Mouse (Mus musculus): ENCODE data around the gene Trpc7.

The Trpc7 gene

GRCm38 (mm10) chr13:56792844-56793243 lies 102.9 kb downstream of the Trpc7 start:
- in situ Hi-C loops (cut with MboI, MseI): loop anchor here in 1 of 2 experiments (10.0 kb wide), 1 partner anchor 132 kb away; no protein-coding TSS in a partner anchor

GRCm38 (mm10) chr13:56790683-56791082 lies 105.1 kb downstream of the Trpc7 start:
- in situ Hi-C loops (cut with MboI, MseI): loop anchor here in 1 of 2 experiments (10.0 kb wide), 1 partner anchor 134 kb away; no protein-coding TSS in a partner anchor

GRCm38 (mm10) chr13:56782621-56783020 lies 113.2 kb downstream of the Trpc7 start:
- in situ Hi-C loops (cut with MboI, MseI): no loop called here

- in situ Hi-C loops (cut with MboI, MseI): no loop called here
Measured at GRCm38 (mm10) chr13:56781697-56782096, 114.1 kb downstream of the Trpc7 start.

- in situ Hi-C loops (cut with MboI, MseI): no loop called here
Measured at GRCm38 (mm10) chr13:56780746-56781469, 114.9 kb downstream of the Trpc7 start.

GRCm38 (mm10) chr13:56774304-56774703 lies 121.5 kb downstream of the Trpc7 start:
- in situ Hi-C loops (cut with MboI, MseI): no loop called here

- in situ Hi-C loops (cut with MboI, MseI): no loop called here
Measured at GRCm38 (mm10) chr13:56773262-56773870, 122.4 kb downstream of the Trpc7 start.

GRCm38 (mm10) chr13:56772592-56772991 lies 123.2 kb downstream of the Trpc7 start:
- in situ Hi-C loops (cut with MboI, MseI): no loop called here

GRCm38 (mm10) chr13:56770786-56771185 lies 125.0 kb downstream of the Trpc7 start:
- in situ Hi-C loops (cut with MboI, MseI): no loop called here

GRCm38 (mm10) chr13:56770136-56770578 lies 125.6 kb downstream of the Trpc7 start:
- in situ Hi-C loops (cut with MboI, MseI): no loop called here

- in situ Hi-C loops (cut with MboI, MseI): no loop called here
Measured at GRCm38 (mm10) chr13:56769431-56769830, 126.4 kb downstream of the Trpc7 start.

- in situ Hi-C loops (cut with MboI, MseI): no loop called here
Measured at GRCm38 (mm10) chr13:56766211-56766610, 129.6 kb downstream of the Trpc7 start.

- in situ Hi-C loops (cut with MboI, MseI): no loop called here
Measured at GRCm38 (mm10) chr13:56765284-56766032, 130.3 kb downstream of the Trpc7 start.

GRCm38 (mm10) chr13:56762446-56763229 lies 133.2 kb downstream of the Trpc7 start:
- in situ Hi-C loops (cut with MboI, MseI): loop anchor here (5.0 kb wide), 1 partner anchor 290 kb away; no protein-coding TSS in a partner anchor

GRCm38 (mm10) chr13:56758492-56758891 lies 137.3 kb downstream of the Trpc7 start:
- in situ Hi-C loops (cut with MboI, MseI): no loop called here

- in situ Hi-C loops (cut with MboI, MseI): no loop called here
Measured at GRCm38 (mm10) chr13:56757201-56757600, 138.6 kb downstream of the Trpc7 start.

GRCm38 (mm10) chr13:56755871-56756270 lies 139.9 kb downstream of the Trpc7 start:
- in situ Hi-C loops (cut with MboI, MseI): no loop called here

GRCm38 (mm10) chr13:56753192-56753951 lies 142.4 kb downstream of the Trpc7 start, which contains the start of gene Gm45623:
Gene Gm45623 (minus strand): TSS chr13:56753827.
- in situ Hi-C loops (cut with MboI, MseI): loop anchor here in 1 of 2 experiments (5.0 kb wide), 1 partner anchor 176 kb away; no protein-coding TSS in a partner anchor

GRCm38 (mm10) chr13:56752474-56753191 lies 143.2 kb downstream of the Trpc7 start:
- in situ Hi-C loops (cut with MboI, MseI): loop anchor here in 1 of 2 experiments (5.0 kb wide), 1 partner anchor 175 kb away; no protein-coding TSS in a partner anchor
